Mouse (Mus musculus): ENCODE data around the gene Als2.

The Als2 gene

DNA sequence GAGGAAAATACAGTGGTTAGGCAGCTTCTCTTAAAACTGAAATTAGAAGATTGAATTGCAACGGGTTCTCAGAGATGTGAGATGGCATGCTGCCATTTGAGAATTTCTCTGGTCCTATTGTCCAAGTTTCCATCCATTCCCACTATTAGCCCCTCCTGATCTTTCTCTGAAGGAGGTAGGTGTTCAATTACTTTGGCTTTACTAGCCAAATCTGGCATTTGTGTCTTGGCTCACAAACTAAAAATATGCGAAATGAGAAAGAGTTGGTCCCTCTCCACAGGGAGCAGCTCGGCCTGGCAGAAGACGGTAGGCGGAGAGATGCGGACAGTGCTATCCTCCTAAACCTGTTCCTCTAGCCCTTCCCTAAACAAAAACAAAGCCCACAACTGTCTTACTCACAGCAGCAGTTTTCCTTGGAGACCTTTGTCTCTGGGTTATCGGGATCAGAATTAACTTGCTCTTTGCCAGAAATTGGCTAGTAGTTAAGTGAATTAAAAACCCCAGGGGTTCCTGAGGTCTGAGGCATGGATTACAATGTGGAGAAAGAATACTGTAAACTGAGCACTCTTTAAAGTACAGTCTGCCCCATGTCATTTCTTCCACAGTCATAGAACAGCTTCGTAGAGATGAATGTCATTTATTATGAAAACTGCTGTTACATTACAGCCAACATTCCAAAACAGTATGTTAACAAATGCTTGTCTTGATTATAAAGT is 74.6 kb downstream of the Als2 start:
- no peak for DNase-seq

- peak in 1 of 2 experiments; percentile 21 for DNase-seq
These were observed 75.6 kb downstream of the Als2 start for GRCm38 (mm10) chr1:59161396-59161795.

- DNase-seq: no peak
These were observed 76.2 kb downstream of the Als2 start for GRCm38 (mm10) chr1:59160871-59161270.

DNA sequence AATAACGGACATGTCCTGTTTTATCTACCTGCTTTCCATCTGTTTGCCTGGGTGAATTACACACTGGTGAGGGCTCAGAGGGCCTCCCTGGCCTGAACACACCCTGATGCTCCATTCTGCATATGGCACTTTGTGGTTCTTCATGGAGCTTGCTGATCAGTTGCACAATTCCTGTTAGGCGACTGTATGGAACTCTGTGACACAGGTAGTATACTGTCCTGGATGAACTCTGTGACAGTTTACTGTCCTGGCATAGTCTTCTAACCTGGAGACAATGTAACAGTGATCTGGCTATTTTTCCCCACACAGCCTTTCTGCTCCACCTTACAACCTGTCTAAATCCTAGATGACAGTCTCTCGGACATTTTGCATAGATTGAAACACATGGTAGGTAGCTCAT is 77.9 kb downstream of the Als2 start:
- DNase-seq: no peak

DNA sequence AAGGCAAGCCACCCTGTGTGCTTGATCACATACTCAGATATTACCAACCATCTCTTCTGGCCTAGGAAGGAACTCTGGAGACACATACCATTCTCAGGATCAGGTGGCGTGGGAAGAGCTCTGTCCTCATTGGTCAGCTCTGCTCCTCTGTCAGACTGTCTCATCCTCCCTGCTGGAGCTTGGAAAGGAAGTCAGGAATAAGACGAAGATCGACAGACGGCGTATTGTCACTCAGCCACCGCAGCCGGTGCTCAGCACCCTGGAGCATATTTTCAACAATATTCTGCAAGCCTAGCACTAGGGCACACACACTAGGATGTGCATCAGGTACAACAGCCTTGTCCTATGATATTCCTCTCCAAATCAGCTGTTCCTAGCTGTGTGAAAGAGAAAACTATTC is 78.5 kb downstream of the Als2 start:
- DNase-seq: no peak

GRCm38 (mm10) chr1:59157846-59158245 is 79.2 kb downstream of the Als2 start:
- DNase-seq: no peak

DNA sequence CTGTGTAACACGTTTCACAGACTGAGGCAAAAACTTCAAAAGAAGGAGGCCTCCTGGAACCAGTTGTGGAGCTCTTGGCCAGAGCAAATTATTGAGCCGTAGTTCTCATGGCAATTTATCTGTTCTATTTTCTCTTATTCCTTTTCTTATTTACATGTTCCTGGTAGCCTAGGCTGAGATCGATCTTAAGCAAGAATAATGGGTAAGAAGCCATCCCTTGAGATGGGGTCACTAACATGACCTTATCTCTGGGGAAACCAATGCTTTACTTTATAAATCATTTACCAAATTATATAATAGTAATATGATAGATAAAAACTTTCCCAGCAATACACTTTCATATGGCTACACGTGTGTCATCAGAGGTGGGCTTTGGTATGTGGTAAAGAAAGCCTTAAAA is 84.7 kb downstream of the Als2 start:
- no peak for DNase-seq

GRCm38 (mm10) chr1:59150542-59150941 is 86.5 kb downstream of the Als2 start:
- DNase-seq: peak; percentile 33 to 44

DNA sequence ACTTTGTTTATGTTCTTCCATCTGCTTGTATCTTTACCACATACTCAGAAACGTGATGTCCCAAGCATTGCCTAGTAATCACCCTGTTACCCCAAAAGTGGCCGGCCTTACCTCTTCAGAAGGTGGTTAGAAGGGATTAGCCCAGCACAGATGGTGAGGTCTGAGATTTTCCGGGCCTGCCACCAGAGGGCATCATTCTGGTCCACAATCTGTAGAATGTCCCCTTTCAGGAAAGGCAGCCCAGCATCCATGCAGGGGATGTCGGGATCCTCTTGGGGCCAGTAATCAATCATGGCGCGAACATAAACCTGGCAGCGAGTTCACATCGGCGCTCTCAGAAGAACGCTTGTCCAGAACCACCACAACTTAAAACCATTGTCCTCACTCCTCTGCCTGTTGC is 92.5 kb downstream of the Als2 start:
- DNase-seq: peak; percentile 38 to 40

DNA sequence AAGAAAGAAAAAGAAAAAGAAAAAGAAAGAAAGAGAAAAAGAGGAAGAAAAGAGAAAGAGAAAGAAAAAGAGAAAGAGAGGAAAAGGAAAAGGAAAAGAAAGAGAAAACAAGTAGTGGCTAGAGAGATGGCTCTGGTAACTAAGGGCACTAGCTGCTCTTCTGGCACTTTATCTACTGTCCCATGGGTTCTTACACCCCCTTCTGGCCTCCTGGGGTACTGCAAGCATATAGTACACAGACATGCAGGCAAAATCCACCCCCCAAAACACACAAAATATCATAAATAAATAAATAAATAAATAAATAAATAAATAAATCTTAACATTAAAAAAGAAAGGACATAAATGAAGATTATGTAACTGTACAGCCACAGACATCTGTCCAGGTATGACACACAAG is 94.2 kb downstream of the Als2 start:
- peak; percentile 68 to 75 for DNase-seq

DNA sequence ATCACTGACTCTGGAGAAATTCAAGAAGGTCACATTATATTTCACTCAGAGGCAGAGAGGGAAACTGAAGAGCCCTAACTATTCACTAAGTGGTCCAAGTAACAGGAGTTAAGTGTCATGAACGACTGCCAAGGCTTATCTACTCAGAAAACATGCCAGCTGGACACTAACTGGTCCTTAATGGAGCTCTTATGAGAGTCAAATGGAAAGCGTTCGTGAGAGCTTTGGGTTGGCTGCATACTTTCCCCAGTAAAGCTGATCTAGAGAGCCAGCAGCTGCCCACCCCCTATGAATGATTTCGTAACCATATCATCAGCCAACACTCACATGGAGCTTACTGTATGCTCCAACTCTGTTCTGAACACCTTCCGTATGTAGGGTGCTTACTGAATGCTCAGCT is 102.6 kb downstream of the Als2 start:
- DNase-seq: no peak

- DNase-seq: no peak
These were observed 108.2 kb downstream of the Als2 start for GRCm38 (mm10) chr1:59128879-59129278.

- DNase-seq: no peak
These were observed 111.5 kb downstream of the Als2 start for GRCm38 (mm10) chr1:59125558-59125957.

GRCm38 (mm10) chr1:59119720-59120457 is 117.1 kb downstream of the Als2 start, which contains the start of gene Tmem237:
Gene Tmem237 (minus strand): TSS chr1:59120408.
- peak; percentile 84 for DNase-seq

All from thymus, postnatal 36 days (tissue).